Mouse (Mus musculus) right cerebral cortex, postnatal 4 days (tissue): Measurements from ENCODE around the gene Setd2.

Experiments used
- DNase-seq: peaks from one replicate; pipeline ENCODE4 v3.0.0-alpha.2; 2022

Setd2 gene

GRCm38 (mm10) chr9:110654726-110655650, 122.6 kb downstream of the Setd2 start:
- no peak for DNase-seq

DNA sequence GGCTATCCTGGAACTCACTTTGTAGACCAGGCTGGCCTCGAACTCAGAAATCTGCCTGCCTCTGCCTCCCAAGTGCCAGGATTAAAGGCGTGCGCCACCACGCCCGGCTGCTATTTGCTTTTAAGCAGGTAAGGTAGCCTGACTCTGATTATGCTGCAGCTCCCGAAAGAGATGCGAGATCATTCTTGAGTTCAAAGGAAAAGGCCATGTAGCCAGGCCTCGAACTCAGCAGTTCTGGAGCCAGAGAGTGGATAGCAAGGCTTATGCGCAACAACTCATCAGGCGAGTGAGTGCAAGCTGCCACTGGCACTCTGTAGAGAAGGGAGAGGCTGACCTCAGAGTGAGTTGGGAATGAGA, 123.2 kb downstream of the Setd2 start:
- no peak for DNase-seq

DNA sequence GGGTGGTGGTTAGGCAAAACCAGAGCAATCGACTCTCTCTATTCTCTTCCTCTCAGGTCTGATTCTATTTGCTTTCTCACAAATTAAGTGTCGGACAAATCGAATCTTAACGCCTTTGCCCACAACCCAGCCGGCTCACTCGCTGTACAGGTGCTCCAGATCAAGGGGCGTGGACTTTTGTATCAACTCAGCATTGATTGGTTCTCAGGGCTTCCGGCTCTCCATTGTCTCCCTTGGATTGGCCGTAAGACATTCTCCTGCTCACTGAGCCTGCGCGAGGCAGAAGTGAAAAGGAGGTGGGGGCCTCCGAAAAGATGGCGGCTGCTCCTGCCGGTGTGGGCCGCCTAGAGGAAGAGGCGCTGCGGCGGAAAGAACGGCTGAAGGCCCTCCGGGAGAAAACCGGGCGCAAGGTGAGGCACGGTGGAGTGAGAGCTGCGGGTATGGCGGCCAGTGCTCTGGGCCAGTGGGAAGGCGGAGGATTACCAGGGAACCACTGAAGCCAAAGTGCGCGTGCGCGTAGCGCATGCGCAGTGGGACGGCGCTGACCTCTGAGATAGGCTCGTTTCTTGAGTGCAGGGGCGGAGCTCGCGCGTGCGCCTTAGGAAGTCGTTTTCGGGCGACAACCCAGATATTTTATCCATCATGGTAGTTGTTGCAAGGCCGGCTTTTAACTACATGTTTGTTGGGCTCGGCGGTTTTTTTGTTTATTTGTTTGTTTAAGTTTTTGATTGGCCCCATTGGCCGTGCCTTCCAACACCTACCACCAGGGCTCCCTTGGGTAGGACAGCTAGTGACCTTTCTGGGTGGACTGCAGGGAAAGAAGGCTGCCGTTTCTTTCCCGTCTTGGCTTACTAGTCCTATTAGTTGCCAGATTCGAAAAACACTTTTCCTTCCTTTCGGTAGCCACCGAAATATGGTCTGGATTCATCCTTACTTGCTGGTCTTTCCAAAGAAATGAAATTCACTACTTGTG, 124.1 kb downstream of the Setd2 start, which contains the start of gene Ccdc12:
Gene Ccdc12 (plus strand): TSS at position 255 of the 973 bp plus-strand sequence.
- peak; percentile 93 for DNase-seq

GRCm38 (mm10) chr9:110657474-110658078, 125.2 kb downstream of the Setd2 start:
- no peak for DNase-seq

- DNase-seq: no peak
Measured at GRCm38 (mm10) chr9:110659521-110659920, 127.1 kb downstream of the Setd2 start.

- no peak for DNase-seq
Measured at GRCm38 (mm10) chr9:110660208-110660607, 127.8 kb downstream of the Setd2 start.

- DNase-seq: no peak
Measured at GRCm38 (mm10) chr9:110660856-110661612, 128.6 kb downstream of the Setd2 start.

- DNase-seq: no peak
Measured at GRCm38 (mm10) chr9:110662844-110663243, 130.4 kb downstream of the Setd2 start.

DNA sequence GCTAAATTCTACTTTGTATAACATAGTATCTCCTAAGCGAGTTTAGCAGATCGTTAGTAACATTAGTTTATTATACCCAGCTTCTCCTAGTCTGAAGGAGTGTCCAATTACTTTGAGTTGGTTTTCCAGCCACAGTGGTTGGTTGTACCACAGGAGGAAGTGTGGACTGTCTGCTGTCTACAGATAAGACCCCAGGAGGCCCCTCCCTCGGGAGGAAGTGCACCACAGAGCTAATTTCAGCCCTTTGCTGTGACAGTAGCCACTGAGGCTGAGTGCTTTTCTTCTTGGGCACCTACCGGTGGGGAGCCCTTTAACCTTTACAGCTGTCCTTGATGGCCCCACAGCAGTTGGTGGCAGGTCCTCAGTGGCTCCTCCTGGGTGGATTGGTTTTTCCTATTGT, 133.5 kb downstream of the Setd2 start:
- no peak for DNase-seq

DNA sequence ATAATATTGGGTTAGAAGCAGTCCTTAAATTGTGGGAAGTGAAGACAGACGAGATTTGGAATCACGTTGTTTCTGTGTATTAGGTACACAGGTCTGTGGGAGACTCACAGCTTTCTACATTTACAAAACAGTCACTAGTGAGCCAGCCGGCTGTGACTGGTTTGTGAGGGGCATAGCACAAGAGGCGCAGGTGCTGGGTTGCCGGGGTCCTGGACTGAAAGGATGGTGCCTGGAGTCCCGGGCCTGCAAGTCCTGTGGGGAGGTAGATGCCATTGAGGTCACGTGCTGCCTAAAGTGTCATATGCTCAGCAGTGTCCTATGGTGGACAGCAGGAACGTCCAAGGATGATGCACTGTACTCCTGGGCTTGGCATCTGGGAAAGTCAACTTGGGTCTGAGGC, 134.0 kb downstream of the Setd2 start:
- DNase-seq: no peak

- DNase-seq: no peak
Measured at GRCm38 (mm10) chr9:110667219-110667836, 134.9 kb downstream of the Setd2 start.
